Mouse (Mus musculus) embryo, embryonic 10.5 days (tissue): ENCODE measurements at regions not wholly inside any gene's neighbourhood (a gene's known extent, or its start where the extent isn't known, plus 50 kb on each side); places are given as distances from the start of the nearest gene placed in this dataset.
A peak's percentile ranks its signal among the peaks of the same experiment; 100 is the strongest.
"Not testable (repeated sequence)": the region's sequence is repeated elsewhere in the genome, so short reads cannot be mapped to it uniquely, and the experiment has no call there.

Experiments used
- DNase-seq: peaks from one replicate; pipeline ENCODE4 v3.0.0-alpha.2; 2015; ENCODE audit warnings: low spot score

- DNase-seq = no peak
These were observed 180.6 kb upstream of the Tab2 start for GRCm38 (mm10) chr10:8136662-8137061.

GRCm38 (mm10) chr10:8135272-8135671 lies 179.2 kb upstream of the Tab2 start:
- DNase-seq = no peak

- DNase-seq = no peak
These were observed 178.4 kb upstream of the Tab2 start for GRCm38 (mm10) chr10:8134398-8134797.

GRCm38 (mm10) chr10:8133451-8133952 lies 177.5 kb upstream of the Tab2 start:
- peak; percentile 62 for DNase-seq

- peak; percentile 40 for DNase-seq
These were observed 176.8 kb upstream of the Tab2 start for GRCm38 (mm10) chr10:8132795-8133194.

- DNase-seq = no peak
These were observed 174.6 kb upstream of the Tab2 start for GRCm38 (mm10) chr10:8130472-8131241.

GRCm38 (mm10) chr10:8130057-8130456 lies 174.0 kb upstream of the Tab2 start:
- DNase-seq = no peak

- DNase-seq = no peak
These were observed 168.1 kb upstream of the Tab2 start for GRCm38 (mm10) chr10:8124124-8124523.

GRCm38 (mm10) chr10:8121895-8122294 lies 165.9 kb upstream of the Tab2 start:
- DNase-seq = no peak

GRCm38 (mm10) chr10:8116821-8117220 lies 160.8 kb upstream of the Tab2 start:
- no peak for DNase-seq

GRCm38 (mm10) chr10:8114932-8115331 lies 158.9 kb upstream of the Tab2 start:
- not testable (repeated sequence) for DNase-seq

- DNase-seq = no peak
These were observed 158.5 kb upstream of the Tab2 start for GRCm38 (mm10) chr10:8114530-8114929.

- no peak for DNase-seq
These were observed 144.5 kb upstream of the Tab2 start for GRCm38 (mm10) chr10:8100489-8100888.

GRCm38 (mm10) chr10:8095924-8096323 lies 139.9 kb upstream of the Tab2 start:
- peak; percentile 51 for DNase-seq

GRCm38 (mm10) chr10:8095206-8095605 lies 139.2 kb upstream of the Tab2 start:
- DNase-seq = no peak

GRCm38 (mm10) chr10:8091871-8092552 lies 136.0 kb upstream of the Tab2 start:
- no peak for DNase-seq

GRCm38 (mm10) chr10:8089296-8089695 lies 133.3 kb upstream of the Tab2 start:
- peak; percentile 74 for DNase-seq

GRCm38 (mm10) chr10:8088737-8089136 lies 132.7 kb upstream of the Tab2 start:
- no peak for DNase-seq

GRCm38 (mm10) chr10:8088321-8088720 lies 132.3 kb upstream of the Tab2 start:
- no peak for DNase-seq

GRCm38 (mm10) chr10:8087106-8087505 lies 131.1 kb upstream of the Tab2 start:
- no peak for DNase-seq

- DNase-seq = no peak
These were observed 130.4 kb upstream of the Tab2 start for GRCm38 (mm10) chr10:8086442-8086841.

- DNase-seq = no peak
These were observed 122.1 kb upstream of the Tab2 start for GRCm38 (mm10) chr10:8077904-8078811.
